Mouse (Mus musculus) thymus, adult 2 months (tissue): Measurements from ENCODE around the gene Ccdc3. TPM values are rescaled to one million over a fixed set of nuclear protein-coding genes. Genes with fewer than 3 reads are reported as not detected.
"Not testable (repeated sequence)": the region's sequence is repeated elsewhere in the genome, so short reads cannot be mapped to it uniquely, and the experiment has no call there.

Experiments
- DNase-seq: peaks from one replicate; pipeline ENCODE4 v3.0.0; 2021
- H3K27ac ChIP-seq: fragments of 200-500 bp; 2 replicates; pipeline ENCODE4 v1.5.1; 2012; ENCODE audit warnings: low read length, control low read depth; ENCODE audit not compliant: control insufficient read depth, insufficient read depth
- H3K27me3 ChIP-seq: fragments of 200-500 bp; 2 replicates; pipeline ENCODE4 v1.6.1; 2012; ENCODE audit warnings: mild to moderate bottlenecking, low read length, moderate library complexity, mixed read lengths; ENCODE audit not compliant: control insufficient read depth, insufficient read depth
- H3K36me3 ChIP-seq: fragments of 200-500 bp; 2 replicates; pipeline ENCODE4 v1.6.1; 2012; ENCODE audit warnings: mild to moderate bottlenecking, low read length, moderate library complexity; ENCODE audit not compliant: control insufficient read depth, insufficient read depth
- H3K4me1 ChIP-seq: fragments of 200-500 bp; replicated peaks from 2 replicates; pipeline ENCODE4 v1.6.1; 2012; ENCODE audit warnings: low read length; ENCODE audit not compliant: control insufficient read depth, insufficient read depth
- H3K4me3 ChIP-seq: fragments of 200-500 bp; 2 replicates; pipeline ENCODE4 v1.5.1; 2012; ENCODE audit warnings: mild to moderate bottlenecking, low read length, control low read depth, moderate library complexity; ENCODE audit not compliant: control insufficient read depth, insufficient read depth
- CTCF ChIP-seq: fragments of 200-500 bp; IDR thresholded peaks from 2 replicates; pipeline ENCODE4 v1.5.1; 2012; ENCODE audit warnings: mild to moderate bottlenecking, control low read depth, low read length, moderate library complexity, borderline replicate concordance; ENCODE audit not compliant: control insufficient read depth, poor library complexity, insufficient read depth; ENCODE audit errors: extremely low read depth
- POLR2A ChIP-seq: fragments of 200-500 bp; IDR thresholded peaks from 2 replicates; pipeline ENCODE4 v1.6.1; 2012; ENCODE audit warnings: mild to moderate bottlenecking, low read length, control low read depth, moderate library complexity; ENCODE audit not compliant: control insufficient read depth, poor library complexity, insufficient read depth; ENCODE audit errors: extremely low read depth
- WGBS: fragments of 180-500 bp; shearing (Covaris S2); methylation state at CpG from one replicate; pipeline ENCODE4 v1.1.7; 2018; 5-methylcytosine and 5-hydroxymethylcytosine counted together
- polyA plus RNA-seq: library from polyadenylated mRNA; depleted of rRNA; stranded (reverse); fragments of >200 nt; gene quantifications from 2 replicates; pipeline ENCODE4 v1.2.3, GENCODE M21; 2012

Gene Ccdc3
- polyA plus RNA-seq, 1 experiment: 2.6 TPM

- no peaks in the 10 kb centered on the region for H3K27me3 ChIP-seq
- no peak for DNase-seq
- 45% methylated on average over 2 of the region's 2 CpGs for WGBS
- H3K27ac ChIP-seq: no peak overlapping the region
- TF ChIP-seq CTCF: no peak
- TF ChIP-seq POLR2A: no peak
- no peaks in the 10 kb centered on the region for H3K36me3 ChIP-seq
- no peak overlapping the region for H3K4me3 ChIP-seq
- H3K4me1 ChIP-seq: no peaks in the 10 kb centered on the region
These were observed 85.0 kb downstream of the Ccdc3 start for GRCm38 (mm10) chr2:5222571-5222970.

DNA sequence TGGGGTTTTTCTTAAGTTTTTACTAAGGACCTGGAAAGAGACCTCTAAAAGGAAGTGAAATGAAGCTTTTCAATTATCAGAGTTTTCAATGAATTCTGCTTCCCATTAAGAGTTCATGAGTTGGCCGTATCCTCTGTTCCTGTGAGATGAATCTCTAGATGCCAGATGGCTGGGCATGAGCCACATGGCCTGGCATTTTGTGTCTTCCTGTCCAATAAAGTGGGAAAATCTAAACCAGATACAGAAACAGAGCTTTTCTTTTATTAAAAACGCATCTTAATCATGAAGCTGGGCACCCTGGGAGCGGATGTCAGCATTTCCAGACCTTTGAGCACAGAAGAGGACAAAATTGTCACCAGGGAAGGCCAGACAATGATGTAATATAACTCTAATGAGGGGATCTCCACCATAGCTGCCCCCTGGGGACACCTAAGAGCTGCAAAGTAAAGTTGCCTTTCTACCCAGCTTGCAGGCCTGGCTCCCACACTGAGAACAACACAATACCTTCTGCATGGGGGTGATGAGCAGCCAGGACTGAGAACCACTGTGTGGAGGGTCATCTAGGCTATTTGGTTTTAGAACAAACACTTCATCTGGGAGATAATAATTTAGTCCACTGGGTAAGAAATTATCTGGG is 99.4 kb downstream of the Ccdc3 start:
- no peaks in the 10 kb centered on the region for H3K4me1 ChIP-seq
- no peaks in the 10 kb centered on the region for H3K36me3 ChIP-seq
- TF ChIP-seq CTCF: no peak
- no peak for TF ChIP-seq POLR2A
- H3K27ac ChIP-seq: no peak overlapping the region
- H3K4me3 ChIP-seq: no peak overlapping the region
- DNase-seq: no peak
- 91% methylated on average over 3 of the region's 3 CpGs for WGBS
- H3K27me3 ChIP-seq: no peaks in the 10 kb centered on the region

DNA sequence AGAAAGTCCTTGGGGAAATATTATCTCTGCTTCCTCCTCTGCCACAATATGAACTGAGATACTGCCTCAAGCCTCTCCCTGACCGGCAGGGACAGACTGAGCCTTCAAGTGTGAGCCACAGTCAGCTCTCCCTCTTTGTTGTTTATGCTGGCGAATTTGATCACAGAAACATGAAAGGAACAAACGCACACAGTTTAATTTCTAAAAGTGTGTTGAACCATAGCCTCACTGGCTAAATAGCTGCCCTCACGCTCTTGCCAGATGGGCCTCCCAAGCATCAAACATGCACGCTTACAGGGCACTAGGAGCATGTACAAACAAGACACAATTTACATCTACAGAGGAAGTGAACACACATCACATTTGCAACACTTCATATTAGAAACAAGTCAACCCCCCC is 100.3 kb downstream of the Ccdc3 start:
- Histone ChIP-seq H3K27me3 (no peaks in the 10 kb centered on the region), H3K36me3 (no peaks in the 10 kb centered on the region), H3K27ac (no peak overlapping the region; the same call in 1 of the 2 replicates), H3K4me3 (no peak overlapping the region), H3K4me1 (no peaks in the 10 kb centered on the region)
- no peak for TF ChIP-seq POLR2A
- WGBS: 93% methylated on average over 5 of the region's 5 CpGs
- DNase-seq: no peak

GRCm38 (mm10) chr2:5239492-5239891 is 101.9 kb downstream of the Ccdc3 start:
- 91% methylated on average over 4 of the region's 4 CpGs for whole genome bisulfite sequencing
- H3K4me1 ChIP-seq: no peaks in the 10 kb centered on the region
- TF ChIP-seq POLR2A (no peak), CTCF (no peak)
- no peaks in the 10 kb centered on the region for H3K36me3 ChIP-seq
- no peak overlapping the region for H3K4me3 ChIP-seq
- DNase-seq: no peak
- H3K27me3 ChIP-seq: no peaks in the 10 kb centered on the region
- H3K27ac ChIP-seq: no peak overlapping the region

DNA sequence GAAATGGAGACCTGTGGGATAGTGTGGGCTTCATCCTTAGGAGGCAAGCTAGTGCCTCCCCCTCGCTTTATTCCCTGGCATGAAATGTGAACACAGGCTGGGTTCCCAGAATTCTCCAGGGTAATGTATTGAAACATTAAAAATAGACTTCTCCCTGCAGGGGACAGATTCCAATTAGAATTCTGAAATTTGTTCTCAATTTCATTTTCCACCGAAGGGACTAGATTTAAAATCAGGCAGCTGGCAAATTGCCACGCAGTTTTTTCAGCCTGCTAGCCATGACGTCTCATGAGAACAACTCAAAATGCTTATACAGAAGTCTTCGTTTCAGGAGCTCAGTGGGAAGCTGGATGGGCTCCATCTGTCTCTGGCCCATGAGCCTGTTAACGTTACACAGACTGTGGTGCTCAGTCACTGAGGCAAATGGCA is 103.9 kb downstream of the Ccdc3 start:
- Histone ChIP-seq H3K27me3 (no peaks in the 10 kb centered on the region), H3K4me1 (no peaks in the 10 kb centered on the region), H3K4me3 (no peak overlapping the region), H3K27ac (no peak overlapping the region), H3K36me3 (no peaks in the 10 kb centered on the region)
- 84% methylated on average over 6 of the region's 6 CpGs for WGBS
- TF ChIP-seq POLR2A (no peak), CTCF (no peak)
- no peak for DNase-seq

DNA sequence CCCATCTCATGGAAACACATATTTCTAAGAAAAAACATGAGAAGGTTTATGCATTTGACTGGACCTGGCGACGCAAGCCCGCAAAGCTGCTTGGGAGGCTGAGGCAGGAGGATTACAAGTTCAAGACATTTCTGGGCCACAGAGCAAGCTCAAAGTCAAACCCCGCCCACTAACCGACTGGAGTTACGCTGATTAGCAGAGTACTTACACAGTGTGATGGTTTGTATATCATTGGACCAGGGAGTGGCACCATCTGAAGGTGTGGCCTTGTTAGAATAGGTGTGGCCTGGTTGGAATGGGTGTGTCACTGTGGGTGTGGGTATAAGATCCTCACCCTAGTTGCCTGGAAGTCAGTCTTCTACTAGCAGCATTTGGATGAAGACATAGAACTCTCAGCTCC is 111.6 kb downstream of the Ccdc3 start:
- not testable (repeated sequence) for H3K27ac ChIP-seq, DNase-seq, H3K27me3 ChIP-seq, H3K4me1 ChIP-seq, H3K4me3 ChIP-seq, H3K36me3 ChIP-seq
- 98% methylated on average over 6 of the region's 6 CpGs for WGBS

DNA sequence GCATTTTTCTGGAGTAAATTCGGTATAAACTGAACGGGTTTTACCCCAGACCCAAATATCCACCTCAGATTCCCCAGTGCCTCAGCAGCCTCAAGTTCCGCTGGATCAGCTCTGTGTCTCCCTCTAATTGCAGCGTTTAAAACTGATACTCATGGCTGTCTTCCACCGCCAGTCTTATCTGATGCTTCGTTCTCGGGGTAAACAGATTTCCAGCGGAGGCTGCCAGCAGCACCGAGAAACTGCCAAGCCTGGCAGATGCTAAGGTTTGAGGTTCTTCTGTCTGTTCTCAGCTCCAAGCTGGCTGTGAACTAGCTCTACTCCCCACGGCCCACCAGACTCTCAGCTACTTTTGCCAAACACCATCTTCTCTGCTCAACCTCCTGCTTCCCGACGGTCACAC is 112.4 kb downstream of the Ccdc3 start:
- no peak for DNase-seq
- 84% methylated on average over 12 of the region's 12 CpGs for WGBS
- H3K27me3 ChIP-seq: no peaks in the 10 kb centered on the region
- H3K36me3 ChIP-seq: no peaks in the 10 kb centered on the region
- H3K27ac ChIP-seq: no peak overlapping the region
- H3K4me1 ChIP-seq: no peaks in the 10 kb centered on the region
- TF ChIP-seq POLR2A: no peak
- no peak for TF ChIP-seq CTCF
- no peak overlapping the region for H3K4me3 ChIP-seq
